Mouse (Mus musculus) gastrocnemius, postnatal 36 days (tissue): ENCODE measurements around the gene Spint5. TPM values are rescaled to one million over a fixed set of nuclear protein-coding genes. Genes with fewer than 3 reads are reported as not detected.
"Not testable (repeated sequence)": the region's sequence is repeated elsewhere in the genome, so short reads cannot be mapped to it uniquely, and the experiment has no call there.

Source experiments
- DNase-seq, 2 experiments: peaks; one replicate each; pipeline ENCODE4 v3.0.0; 2022
- intact Hi-C: fragments of 180-260 bp; cut with DNase I; formaldehyde crosslinking; loops from one replicate; pipeline ENCODE4 v1.15.1; 2025
- long read RNA-seq, 2 experiments: library from polyadenylated mRNA; stranded (forward); transcript quantifications; one replicate each; pipeline ENCODE4 v2.0.0; 2021
- total RNA-seq, 2 experiments: library from RNA; stranded (reverse); gene quantifications; 2 replicates each; pipeline ENCODE4 v1.2.3; 2021

Spint5 gene
- total RNA-seq, result not detected
- long read RNA-seq, experiment 1, result 0 reads
- long read RNA-seq, experiment 2, result 0 reads

GRCm38 (mm10) chr2:164715005-164715404 is at the start of gene Spint5:
Spint5 (plus strand) TSS chr2:164715305.
- intact Hi-C loops, result no loop called here
- DNase-seq, result no peak

- DNase-seq, result no peak
- intact Hi-C loops, result no loop called here
These were observed 44.8 kb upstream of the Spint5 start for GRCm38 (mm10) chr2:164670261-164670660.

- no peak for DNase-seq
- intact Hi-C loops, result no loop called here
These were observed 44.2 kb upstream of the Spint5 start for GRCm38 (mm10) chr2:164670938-164671337.

GRCm38 (mm10) chr2:164673987-164674386 is 41.1 kb upstream of the Spint5 start, which contains the start of gene Wfdc11:
Wfdc11 (minus strand) TSS chr2:164674087.
- intact Hi-C loops, result no loop called here
- no peak for DNase-seq

GRCm38 (mm10) chr2:164676103-164676502 is 39.0 kb upstream of the Spint5 start:
- DNase-seq, result no peak
- intact Hi-C loops, result loop anchor here (5.0 kb wide), 1 partner anchor 121 kb away; no protein-coding TSS in a partner anchor

- intact Hi-C loops, result loop anchor here (5.0 kb wide), 1 partner anchor 120 kb away; no protein-coding TSS in a partner anchor
- DNase-seq, result no peak
These were observed 38.0 kb upstream of the Spint5 start for GRCm38 (mm10) chr2:164676916-164677685.

GRCm38 (mm10) chr2:164678848-164679625 is 36.1 kb upstream of the Spint5 start:
- intact Hi-C loops, result loop anchor here (2.0 to 5.0 kb wide), 2 partner anchors 46 to 118 kb away; no protein-coding TSS in a partner anchor
- DNase-seq, result peak; percentile 41 to 42

- no peak for DNase-seq
- intact Hi-C loops, result loop anchor here (2.0 to 5.0 kb wide), 2 partner anchors 45 to 117 kb away; no protein-coding TSS in a partner anchor
These were observed 35.2 kb upstream of the Spint5 start for GRCm38 (mm10) chr2:164679906-164680305.

GRCm38 (mm10) chr2:164684807-164685206 is 30.3 kb upstream of the Spint5 start, which contains the start of gene Wfdc13:
Wfdc13 (plus strand) TSS chr2:164685107.
- intact Hi-C loops, result no loop called here
- no peak for DNase-seq

- intact Hi-C loops, result no loop called here
- DNase-seq, result no peak
These were observed 16.9 kb upstream of the Spint5 start, which contains the start of gene Spint4 for GRCm38 (mm10) chr2:164698201-164698600. Spint4 (plus strand) TSS chr2:164698501.

GRCm38 (mm10) chr2:164700959-164701358 is 14.1 kb upstream of the Spint5 start:
- intact Hi-C loops, result no loop called here
- DNase-seq, result no peak

GRCm38 (mm10) chr2:164701761-164702160 is 13.3 kb upstream of the Spint5 start:
- no peak for DNase-seq
- intact Hi-C loops, result no loop called here

GRCm38 (mm10) chr2:164704235-164704634 is 10.9 kb upstream of the Spint5 start:
- intact Hi-C loops, result no loop called here
- no peak for DNase-seq

- intact Hi-C loops, result no loop called here
- DNase-seq, result no peak
These were observed 9.8 kb upstream of the Spint5 start for GRCm38 (mm10) chr2:164705328-164705727.

GRCm38 (mm10) chr2:164705991-164706390 is 9.1 kb upstream of the Spint5 start:
- intact Hi-C loops, result no loop called here
- DNase-seq, result no peak

- intact Hi-C loops, DNase-seq: not testable (repeated sequence)
These were observed 1.2 kb downstream of the Spint5 start for GRCm38 (mm10) chr2:164716194-164716786.

GRCm38 (mm10) chr2:164723276-164723675 is 8.2 kb downstream of the Spint5 start:
- DNase-seq, result no peak
- intact Hi-C loops, result no loop called here

- peak; percentile 29 to 40 for DNase-seq
- intact Hi-C loops, result loop anchor here (2.0 to 5.0 kb wide), 2 partner anchors 47 to 139 kb away; partner anchors contain the start of gene Wfdc6a
These were observed 11.0 kb downstream of the Spint5 start for GRCm38 (mm10) chr2:164725895-164726619.

- intact Hi-C loops, result no loop called here
- DNase-seq, result no peak
These were observed 16.6 kb downstream of the Spint5 start for GRCm38 (mm10) chr2:164731719-164732118.

- no peak for DNase-seq
- intact Hi-C loops, result no loop called here
These were observed 18.2 kb downstream of the Spint5 start for GRCm38 (mm10) chr2:164733259-164733658.
